Mouse (Mus musculus): ENCODE results near the gene Gadl1. TPM values are rescaled to one million over a fixed set of nuclear protein-coding genes. Genes with fewer than 3 reads are reported as not detected.

The Gadl1 gene
- total and polyA plus RNA-seq, 3 experiments: 0.13 TPM; not detected in 2

DNA sequence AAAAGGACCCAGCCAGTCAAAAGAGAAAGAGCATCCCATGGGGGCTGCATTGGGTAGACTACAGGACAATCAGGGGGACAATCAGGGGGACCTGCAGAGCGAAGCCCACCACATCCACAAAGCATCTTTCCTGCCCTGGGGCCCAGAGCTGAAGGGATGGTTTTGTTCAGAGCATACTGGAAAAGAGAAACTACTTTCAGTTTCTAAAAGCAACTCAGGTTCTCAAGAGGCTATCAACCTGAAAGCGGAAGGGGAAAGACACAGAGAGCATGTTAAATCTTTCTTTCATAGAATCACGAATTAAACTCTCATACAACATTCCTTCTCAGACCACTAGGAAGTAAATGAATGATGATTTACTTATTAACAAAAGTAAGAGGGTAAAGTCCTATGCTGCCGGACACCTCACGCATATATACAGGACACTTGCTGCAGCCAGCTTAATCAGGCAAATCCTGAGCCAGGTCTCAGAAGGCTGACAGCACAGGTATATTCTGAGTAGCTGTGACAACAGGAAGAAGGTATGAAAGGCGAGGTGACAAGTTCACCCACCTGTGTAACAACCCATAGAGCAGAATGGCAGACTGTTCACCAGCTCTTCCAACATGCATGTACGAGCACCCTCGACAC, 90.2 kb downstream of the Gadl1 start:
- in situ Hi-C loops (cut with MboI; ENCODE audit: low pct_ligation_motif_present, low pct_unique_long_range_greater_than_20kb, low sequenced_read_pairs): no loop called here
- Histone ChIP-seq H3K4me2 (ENCODE audit: insufficient read depth, low read depth, poor library complexity, severe bottlenecking) (peak overlapping the region; percentile 82), H3K79me2 (replicated peaks; ENCODE audit: control insufficient read depth, extremely low read depth, insufficient read depth, poor library complexity, severe bottlenecking) (no peaks in the 10 kb centered on the region), H3K27me3 (replicated peaks) (no peaks in the 10 kb centered on the region), H3K4me3 (replicated peaks in 1 of 3; ENCODE audit: low read depth in 2 of 3, low read length in 2 of 3, poor library complexity in 1 of 3) (no peak overlapping the region), H3K27ac (ENCODE audit: insufficient read depth, low read depth) (no peak overlapping the region), H3K4me1 (ENCODE audit: control insufficient read depth in 1 of 2, insufficient read depth in 2 of 2) (peaks cover 4 to 21% of the 10 kb centered on the region in 2 experiments), H3K9me3 (replicated peaks; ENCODE audit: low read length) (no peaks in the 10 kb centered on the region), H3K9ac (ENCODE audit: insufficient read depth, low read depth) (peak overlapping the region; percentile 34; the same call in 1 of the 2 replicates), H3K36me3 (replicated peaks in 1 of 2; ENCODE audit: control insufficient read depth in 1 of 2, insufficient read depth in 1 of 2, low read length in 1 of 2) (no peaks in the 10 kb centered on the region)
- TF ChIP-seq CHD2 (IDR thresholded peaks at IDR 0.05; ENCODE audit: low read length) (no peak), KAT2A (IDR thresholded peaks at IDR 0.05; ENCODE audit: insufficient replicate concordance, low read length) (no peak), IRF4 (IDR thresholded peaks at IDR 0.05; ENCODE audit: low read depth, low read length) (peak; percentile 40; the same call in 1 of the 2 replicates), JUN (IDR thresholded peaks at IDR 0.05; ENCODE audit: insufficient read depth, low read depth, low read length) (no peak), CTCF (conservative IDR thresholded peaks at IDR 0.05 in 1 of 2, IDR thresholded peaks at IDR 0.05 in 1 of 2; ENCODE audit: low read depth in 2 of 2, low read length in 2 of 2) (no peak), ELF1 (IDR thresholded peaks at IDR 0.05; ENCODE audit: low read depth, low read length) (0 out of 2 replicates have a peak, but pooled peaks have one; percentile 34), TBP (conservative IDR thresholded peaks at IDR 0.05; ENCODE audit: low read depth, low read length) (no peak), GABPA (IDR thresholded peaks at IDR 0.05; ENCODE audit: insufficient replicate concordance, low read depth, low read length) (no peak), ZC3H11A (IDR thresholded peaks at IDR 0.05; ENCODE audit: low read depth, low read length) (no peak), NRF1 (IDR thresholded peaks at IDR 0.05; ENCODE audit: low read depth, low read length) (no peak), EP300 (IDR thresholded peaks at IDR 0.05; ENCODE audit: low read length) (peak; percentile 44; the same call in 1 of the 2 replicates), SIN3A (IDR thresholded peaks at IDR 0.05; ENCODE audit: low read length) (no peak), MXI1 (IDR thresholded peaks at IDR 0.05; ENCODE audit: low read depth, low read length) (no peak), NELFE (IDR thresholded peaks at IDR 0.05; ENCODE audit: low read depth, low read length) (no peak), BHLHE40 (IDR thresholded peaks at IDR 0.05; ENCODE audit: low read depth, low read length) (no peak)
- dilution Hi-C loops (cut with MboI; ENCODE audit: extremely low pct_ligation_motif_present, extremely low pct_unique_long_range_greater_than_20kb, low sequenced_read_pairs): no loop called here
- no peak for DNase-seq (ENCODE audit: extremely low read depth)

DNA sequence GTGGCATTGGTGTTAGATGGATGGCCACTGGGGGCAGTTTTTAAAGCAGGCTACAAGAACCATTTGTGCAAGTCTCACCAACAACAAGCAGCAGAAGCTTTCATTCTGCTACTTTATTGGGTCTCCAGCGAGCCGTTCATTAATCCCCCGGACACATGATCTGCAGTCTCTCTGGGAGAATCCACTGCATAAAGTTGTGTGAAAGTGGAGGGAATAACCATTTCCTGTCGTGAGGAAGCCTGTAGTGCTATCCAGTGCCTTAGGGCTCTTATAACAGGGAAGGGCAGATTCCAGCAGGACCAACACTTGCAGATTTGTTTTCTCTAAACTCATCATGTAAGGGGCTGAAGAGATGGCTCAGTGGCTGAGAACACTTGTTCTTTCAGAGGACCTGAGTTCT, 104.7 kb downstream of the Gadl1 start:
- DNase-seq (ENCODE audit: extremely low read depth): no peak
- no peaks in the 10 kb centered on the region for H3K36me3 ChIP-seq (replicated peaks in 1 of 2; ENCODE audit: control insufficient read depth in 1 of 2, insufficient read depth in 1 of 2, low read length in 1 of 2)
- H3K27me3 ChIP-seq (replicated peaks): no peaks in the 10 kb centered on the region
- H3K4me2 ChIP-seq (ENCODE audit: insufficient read depth, low read depth, poor library complexity, severe bottlenecking): no peak overlapping the region
- H3K4me3 ChIP-seq (replicated peaks in 1 of 3; ENCODE audit: low read depth in 2 of 3, low read length in 2 of 3, poor library complexity in 1 of 3): no peak overlapping the region
- H3K9ac ChIP-seq (ENCODE audit: insufficient read depth, low read depth): no peak overlapping the region
- H3K9me3 ChIP-seq (replicated peaks; ENCODE audit: low read length): peaks cover 5% of the 10 kb centered on the region
- no peaks in the 10 kb centered on the region for H3K79me2 ChIP-seq (replicated peaks; ENCODE audit: control insufficient read depth, extremely low read depth, insufficient read depth, poor library complexity, severe bottlenecking)
- TF ChIP-seq GABPA (IDR thresholded peaks at IDR 0.05; ENCODE audit: insufficient replicate concordance, low read depth, low read length) (no peak), TBP (conservative IDR thresholded peaks at IDR 0.05; ENCODE audit: low read depth, low read length) (no peak), TCF12 (IDR thresholded peaks at IDR 0.05; ENCODE audit: low read depth, low read length) (no peak), CTCF (conservative IDR thresholded peaks at IDR 0.05 in 1 of 2, IDR thresholded peaks at IDR 0.05 in 1 of 2; ENCODE audit: low read depth in 2 of 2, low read length in 2 of 2) (no peak), JUND (conservative IDR thresholded peaks at IDR 0.05; ENCODE audit: low read depth, low read length) (no peak)
- in situ Hi-C loops (cut with MboI; ENCODE audit: low pct_ligation_motif_present, low pct_unique_long_range_greater_than_20kb, low sequenced_read_pairs) (no loop called here), dilution Hi-C loops (cut with MboI; ENCODE audit: extremely low pct_ligation_motif_present, extremely low pct_unique_long_range_greater_than_20kb, low sequenced_read_pairs) (no loop called here)
- H3K4me1 ChIP-seq (ENCODE audit: control insufficient read depth in 1 of 2, insufficient read depth in 2 of 2): no peaks in the 10 kb centered on the region
- no peak overlapping the region for H3K27ac ChIP-seq (ENCODE audit: insufficient read depth, low read depth)
